Mouse (Mus musculus) lung, adult 2 months (tissue): ENCODE measurements around the gene Klhl24.

Experiments used
- CTCF ChIP-seq: fragments of 200-500 bp; IDR thresholded peaks from 2 replicates; pipeline ENCODE4 v1.5.1; 2011; ENCODE audit warnings: mild to moderate bottlenecking, low read length, control low read depth; ENCODE audit not compliant: insufficient read depth
- POLR2A ChIP-seq: fragments of 200-500 bp; IDR thresholded peaks from 2 replicates; pipeline ENCODE4 v1.6.1; 2011; ENCODE audit warnings: low read depth, mild to moderate bottlenecking, control low read depth, low read length, borderline replicate concordance; ENCODE audit errors: extremely low read depth

DNA sequence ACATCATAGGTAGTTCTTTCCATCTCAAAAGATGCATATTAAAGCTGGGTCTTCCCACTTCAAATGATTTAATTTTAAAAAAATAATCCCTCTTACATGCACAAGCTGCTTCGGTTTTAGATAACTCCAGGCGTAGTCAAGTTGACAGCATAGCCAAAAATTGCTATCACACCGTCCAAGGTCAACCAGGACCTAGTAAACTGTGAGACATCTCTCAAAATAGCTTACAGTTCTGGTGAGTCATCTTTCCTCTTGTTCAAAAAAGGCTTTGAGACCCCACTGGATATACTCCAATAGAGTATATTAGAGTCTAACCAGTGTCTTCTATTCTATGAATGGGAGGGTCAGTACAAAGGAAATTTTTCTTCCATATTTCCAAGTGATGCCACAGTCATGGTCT, 44.7 kb upstream of the Klhl24 start:
- TF ChIP-seq CTCF (no peak), POLR2A (no peak)
